Mouse (Mus musculus) mouse trophoblast stem cell (cell line): ENCODE results near the gene Mcrip2.

Source experiments
- in situ Hi-C, 2 experiments: fragments of 300-500 bp; cut with MseI, MboI; formaldehyde crosslinking; loops; 2 replicates in 1 of 2; 3 replicates in 1 of 2; pipeline ENCODE4 v1.15.1; 2025

Mcrip2 gene

GRCm38 (mm10) chr17:25817662-25818061 lies 50.9 kb downstream of the Mcrip2 start:
- in situ Hi-C loops: no loop called here
